Mouse (Mus musculus) left cerebral cortex, postnatal 10 days (tissue): ENCODE results near the gene Eif2b3. TPM values are rescaled to one million over a fixed set of nuclear protein-coding genes. Genes with fewer than 3 reads are reported as not detected.
A peak's percentile ranks its signal among the peaks of the same experiment; 100 is the strongest.

ENCODE experiments used
- DNase-seq, 2 experiments: peaks; one replicate each; pipeline ENCODE4 v3.0.0; 2021 to 2022; ENCODE audit warnings: low spot score in 2 of 2, mixed read lengths in 1 of 2; ENCODE audit errors: extremely low spot score in 1 of 2
- intact Hi-C: fragments of 180-260 bp; cut with DNase I; formaldehyde crosslinking; loops from one replicate; pipeline ENCODE4 v1.15.1; 2025
- total RNA-seq, 2 experiments: library from RNA; stranded (reverse); gene quantifications; 2 replicates each; pipeline ENCODE4 v1.2.3; 2021

The Eif2b3 gene
- total RNA-seq, 2 experiments from 2014 or later, result 25.5 to 26.9 TPM

DNA sequence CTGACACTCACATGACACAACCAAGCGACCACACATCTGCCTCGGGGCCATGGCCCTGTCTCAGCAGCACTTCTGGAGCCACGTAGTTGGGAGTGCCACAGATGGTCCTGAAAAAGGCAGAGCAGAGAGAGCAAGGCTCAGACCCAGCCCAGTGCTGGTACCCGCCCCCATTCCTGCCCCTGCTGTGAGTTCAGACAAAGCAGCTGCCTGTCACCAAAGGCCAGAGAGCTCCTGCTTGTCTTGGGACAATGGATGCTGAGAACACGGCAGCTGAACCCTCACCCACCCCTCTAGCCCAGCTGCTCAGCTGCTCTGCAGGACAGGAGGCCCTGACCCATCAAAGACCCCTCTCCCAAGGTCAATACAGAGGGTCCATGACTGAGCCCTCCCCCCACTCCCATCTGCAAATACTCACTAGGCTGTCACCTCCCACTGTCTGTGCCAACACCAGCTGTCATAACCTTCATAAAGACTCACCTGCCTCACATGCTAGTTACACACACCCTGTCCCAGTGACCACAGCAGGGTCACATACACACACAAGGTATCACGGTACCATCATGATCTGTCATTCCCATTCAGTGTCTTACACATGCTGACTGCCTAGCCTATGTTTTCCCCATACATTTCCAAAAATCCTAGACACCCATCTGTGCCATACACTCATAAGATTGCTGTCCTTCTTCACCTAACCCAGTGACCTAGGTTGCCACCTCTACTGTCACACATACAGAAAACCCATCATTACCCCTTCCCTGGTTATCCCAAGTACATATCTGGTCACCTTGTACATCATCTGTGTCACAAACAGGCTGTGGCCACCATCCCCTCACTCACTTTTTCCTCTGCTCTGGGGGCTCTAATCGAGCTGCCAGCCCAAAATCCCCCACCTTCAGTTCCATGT, 112.9 kb downstream of the Eif2b3 start:
- intact Hi-C loops, result loop anchor here (10.0 kb wide), 1 partner anchor 307 kb away; the partner anchor contains the start of gene Hpdl
- DNase-seq, result peak in 1 of 2 experiments; percentile 60

DNA sequence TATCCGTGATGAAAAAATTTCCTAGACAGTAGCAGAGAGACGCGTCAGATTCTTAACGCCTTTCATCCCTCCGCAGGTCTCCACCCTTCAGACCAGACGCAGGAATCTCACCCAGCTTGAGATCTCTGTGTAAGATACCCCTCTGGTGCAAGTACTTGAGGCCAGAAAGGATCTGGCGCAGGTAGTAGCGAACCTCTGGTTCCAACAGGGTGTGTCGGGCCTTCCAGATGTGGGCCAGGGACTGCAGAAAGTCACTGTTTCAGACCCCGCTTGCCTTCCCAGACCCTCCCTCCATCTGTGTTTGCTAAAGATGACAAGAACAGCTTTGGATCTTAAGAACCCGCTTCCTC, 113.6 kb downstream of the Eif2b3 start:
- no peak for DNase-seq
- intact Hi-C loops, result loop anchor here (10.0 kb wide), 1 partner anchor 308 kb away; the partner anchor contains the start of gene Hpdl

DNA sequence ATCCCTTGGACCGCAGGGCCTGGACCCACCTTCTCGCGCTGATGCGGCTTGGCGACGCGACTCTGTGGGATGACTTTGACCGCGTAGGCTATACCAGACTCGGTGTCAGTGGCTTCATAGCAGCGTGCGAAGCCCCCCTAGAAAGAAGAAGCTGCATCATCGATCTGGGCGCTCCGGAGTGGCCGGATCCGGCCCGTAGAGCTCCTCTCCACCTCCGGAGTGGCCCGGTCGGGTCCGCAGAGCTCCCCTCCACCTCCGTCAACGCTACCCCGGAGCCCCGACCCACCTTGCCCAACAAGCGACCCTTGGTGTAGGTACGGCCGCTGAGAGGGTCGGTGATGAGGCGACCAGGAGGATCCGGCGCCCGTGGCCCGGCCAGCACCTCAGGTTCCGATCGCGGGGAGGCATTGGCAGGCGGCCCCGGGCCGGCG, 114.2 kb downstream of the Eif2b3 start:
- intact Hi-C loops, result loop anchor here (10.0 kb wide), 1 partner anchor 309 kb away; the partner anchor contains the start of gene Hpdl
- no peak for DNase-seq

DNA sequence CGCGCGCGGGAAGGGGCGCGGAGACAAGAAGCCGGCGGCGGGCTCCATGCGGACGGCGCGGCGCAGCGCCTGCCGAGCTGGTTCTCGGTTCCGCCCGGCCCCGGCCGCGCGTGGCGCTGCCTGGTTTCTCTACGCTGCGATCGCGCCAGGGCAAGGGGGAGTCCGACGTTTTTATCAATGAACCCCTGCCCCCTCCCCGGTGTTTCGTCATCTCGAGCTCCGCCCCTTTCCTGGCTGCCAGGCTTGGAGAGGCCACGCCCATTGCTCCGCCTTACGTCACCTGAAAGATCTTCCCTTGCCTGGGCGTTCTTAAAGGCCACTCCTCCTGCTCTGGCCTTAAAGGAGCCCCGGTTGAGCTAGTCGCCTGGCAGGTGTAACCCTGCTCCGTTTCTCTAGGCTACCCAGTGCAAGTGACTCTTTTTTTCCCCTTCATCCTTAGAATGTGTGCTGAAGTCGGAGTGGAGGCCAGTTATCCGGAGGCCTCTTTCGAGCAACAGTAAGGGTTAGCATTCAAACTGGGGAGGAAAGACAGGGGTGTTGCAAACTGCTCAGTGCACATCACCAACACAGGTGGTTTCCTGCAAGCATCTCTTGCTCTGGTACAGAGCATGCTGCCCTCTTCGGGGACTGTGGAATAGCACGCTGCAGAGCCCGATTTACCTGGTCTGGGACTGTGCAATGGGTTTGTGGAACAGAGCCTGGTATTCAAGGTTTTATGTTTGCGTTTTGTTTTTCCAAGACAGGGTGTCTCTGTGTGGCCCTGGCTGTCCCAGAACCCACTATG, 114.8 kb downstream of the Eif2b3 start, which contains the start of gene Plk3:
Gene Plk3 (minus strand): TSS at position 147 of the 784 bp plus-strand sequence.
- intact Hi-C loops, result loop anchor here (10.0 kb wide), 1 partner anchor 309 kb away; the partner anchor contains the start of gene Hpdl

DNA sequence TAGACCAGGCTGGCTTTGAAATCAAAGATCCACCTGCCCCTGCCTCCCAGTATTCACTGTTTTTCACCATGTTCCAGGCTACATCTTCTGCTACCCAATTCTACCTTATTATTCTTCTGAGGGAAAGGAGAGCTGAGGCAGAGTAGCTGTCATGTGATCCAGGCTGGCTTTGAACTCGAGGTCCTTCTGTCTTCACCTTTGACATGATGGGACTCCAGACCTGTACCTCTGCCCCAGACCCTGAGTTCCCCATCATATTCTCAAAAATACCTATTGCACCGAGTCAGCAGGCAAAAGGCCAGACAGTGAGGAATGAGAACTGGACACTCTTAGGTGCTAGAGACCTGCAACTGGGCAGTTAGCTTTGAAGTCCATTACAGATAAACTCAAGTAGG, 115.4 kb downstream of the Eif2b3 start:
- no peak for DNase-seq
- intact Hi-C loops, result loop anchor here (10.0 kb wide), 1 partner anchor 310 kb away; the partner anchor contains the start of gene Hpdl

More for the DNA sequence above, 114.8 kb downstream of the Eif2b3 start, which contains the start of gene Plk3:
- peak; percentile 95 to 98 for DNase-seq

DNA sequence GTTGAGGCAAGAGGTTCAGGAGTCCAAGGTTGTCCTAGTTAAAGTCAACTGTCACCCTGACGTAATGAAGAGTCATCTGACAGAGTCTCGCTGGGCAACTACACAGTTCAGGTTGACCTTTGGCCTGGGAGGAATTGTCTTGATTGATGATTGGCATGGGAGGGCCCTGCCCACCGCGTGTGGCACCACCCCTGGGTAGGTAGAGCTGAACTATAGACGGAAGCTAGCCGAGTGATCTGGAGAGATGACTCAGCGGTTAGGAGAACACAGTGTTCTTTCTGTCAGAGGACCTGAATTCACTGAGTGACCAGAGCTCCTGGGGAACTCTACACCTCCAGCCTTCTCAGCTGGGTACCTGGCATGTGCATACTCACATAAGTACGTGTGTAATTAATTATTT, 116.8 kb downstream of the Eif2b3 start:
- intact Hi-C loops, result loop anchor here (10.0 kb wide), 1 partner anchor 311 kb away; the partner anchor contains the start of gene Hpdl
- DNase-seq, result no peak

Other genes with a start within 250 kb of the Eif2b3 start
- gene Toe1, start 211.8 kb upstream of the Eif2b3 start, total RNA-seq, result 10 to 100 TPM; 15.2 to 16.1 TPM
- gene Mutyh, start 211.7 kb upstream of the Eif2b3 start, total RNA-seq, result 1 to 10 TPM; 2.0 to 3.5 TPM
- under 1 TPM; 0.77 to 0.79 TPM for gene Hpdl, start 197.7 kb upstream of the Eif2b3 start, total RNA-seq
- 1 to 10 TPM; 7.6 to 8.4 TPM for gene Zswim5, start 142.0 kb upstream of the Eif2b3 start, total RNA-seq
- gene Urod, start 25.0 kb upstream of the Eif2b3 start, total RNA-seq, result 10 to 100 TPM; 38.0 to 40.4 TPM
- 10 to 100 TPM; 47.7 to 53.3 TPM for gene Hectd3, start 24.1 kb upstream of the Eif2b3 start, total RNA-seq
- gene Ptch2, start 76.7 kb downstream of the Eif2b3 start, total RNA-seq, result 1 to 10 TPM; 2.4 to 3.4 TPM
- 10 to 100 TPM; 11.9 to 12.0 TPM for gene Btbd19, start 106.3 kb downstream of the Eif2b3 start, total RNA-seq
- gene Tctex1d4, start 107.4 kb downstream of the Eif2b3 start, total RNA-seq, result under 1 TPM in 1 of 2 experiments, not detected in 1; 0.47 TPM
- gene Plk3, start 114.6 kb downstream of the Eif2b3 start, total RNA-seq, result 10 to 100 TPM; 17.7 to 19.9 TPM
- gene Rps8, start 136.8 kb downstream of the Eif2b3 start, total RNA-seq, result 100 to 1,000 TPM; 554 to 567 TPM
- gene Kif2c, start 163.2 kb downstream of the Eif2b3 start, total RNA-seq, result 1 to 10 TPM; 1.1 to 2.2 TPM
- 1 to 10 TPM; 2.0 to 3.2 TPM for gene Tmem53, start 232.5 kb downstream of the Eif2b3 start, total RNA-seq
- gene Armh1, start 232.7 kb downstream of the Eif2b3 start, total RNA-seq, result 1 to 10 TPM in 1 of 2 experiments, under 1 TPM in 1; 0.81 to 1.8 TPM